Mouse (Mus musculus): ENCODE measurements around the gene Cmss1. TPM values are rescaled to one million over a fixed set of nuclear protein-coding genes. Genes with fewer than 3 reads are reported as not detected.

Gene Cmss1
- polyA plus RNA-seq, 1 experiment from 2014 or later = 48.3 TPM

Other genes with a start within 250 kb of the Cmss1 start
- 42.8 and 52.2 TPM in 2 replicates for gene Col8a1, start 147.9 kb upstream of the Cmss1 start, polyA plus RNA-seq (2015; fragmentation: Nextera tagmentation; extraction: Ambion mirVana)

Measured in embryonic facial prominence, embryonic 15.5 days (tissue).